Comparison of ENCODE assay signal across 8 mouse cellular contexts in the genomic region with DNA sequence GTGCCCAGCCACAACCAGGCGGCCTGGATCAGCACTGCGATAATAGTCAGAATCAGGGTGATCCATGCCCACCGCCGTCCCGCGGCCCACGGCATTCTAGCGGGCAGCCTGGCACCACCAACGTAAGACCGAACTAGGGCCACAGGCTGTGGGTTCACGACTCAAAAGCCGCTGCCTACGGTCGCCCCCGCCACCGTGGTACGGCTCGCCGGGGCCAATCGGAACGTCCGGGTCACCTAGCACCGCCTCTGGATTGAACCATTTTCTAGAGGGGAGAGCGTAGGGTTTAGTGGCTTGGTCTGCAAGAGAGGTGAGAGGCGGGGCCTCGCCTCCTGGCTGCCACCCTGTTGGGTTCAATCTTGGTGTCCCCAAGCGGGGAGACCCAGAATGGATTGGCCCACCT. TPM values are rescaled to one million over a fixed set of nuclear protein-coding genes. Genes with fewer than 3 reads are reported as not detected.
DNase-seq lines count a peak whose midpoint lies in the region; ATAC-seq and TF ChIP-seq lines count a peak whose summit lies in the region.

No protein-coding gene starts in this region.

- intact Hi-C loops in heart, postnatal 36 days (cut with DNase I) = no loop called here

- H3K4me2 ChIP-seq in forebrain, embryonic 15.5 days (replicated peaks) = peak overlapping the region; percentile 88
- H3K4me2 ChIP-seq in lung, embryonic 15.5 days = peak overlapping the region; percentile 90

- peaks cover 0 to 10% of the 10 kb centered on the region in 2 experiments; a peak in 2 of 4 replicates for H3K4me1 ChIP-seq in ES-E14 (ENCODE audit: control insufficient read depth in 2 of 2, insufficient read depth in 2 of 2, low read length in 2 of 2, poor library complexity in 1 of 2)
- H3K4me1 ChIP-seq in forebrain, embryonic 15.5 days = peaks cover 24% of the 10 kb centered on the region
- H3K4me1 ChIP-seq in lung, embryonic 15.5 days = peaks cover 17% of the 10 kb centered on the region

- peak; percentile 96 for DNase-seq in ES-E14 (ENCODE audit: low read depth, low spot score)
- peak; percentile 96 for DNase-seq in cerebellum, adult 11-12 months
- peak; percentile 89 to 93 for DNase-seq in heart, postnatal 36 days
- peak; percentile 92 to 93 for DNase-seq in layer of hippocampus, adult 8-10 months (ENCODE audit: low spot score in 2 of 2)
- DNase-seq in ovary, adult 18-20 months (ENCODE audit: low spot score) = peak; percentile 90
- DNase-seq in thymus, postnatal 0 days (ENCODE audit: low spot score) = peak; percentile 96

- in situ Hi-C loops in ES-E14 (cut with MboI; ENCODE audit: low sequenced_read_pairs in 2 of 2, unreplicated experiment in 2 of 2) = no loop called here

- no peaks in the 10 kb centered on the region for H3K9me3 ChIP-seq in ES-E14 (ENCODE audit: control insufficient read depth, insufficient read depth, low read depth, low read length)
- peaks cover 3% of the 10 kb centered on the region for H3K9me3 ChIP-seq in forebrain, embryonic 15.5 days
- no peaks in the 10 kb centered on the region for H3K9me3 ChIP-seq in lung, embryonic 15.5 days

- H3K27ac ChIP-seq in ES-E14 (ENCODE audit: insufficient read depth, low read depth, low read length, poor library complexity, severe bottlenecking) = peak overlapping the region; percentile 24
- peak overlapping the region; percentile 80 for H3K27ac ChIP-seq in forebrain, embryonic 15.5 days (replicated peaks)
- peak overlapping the region; percentile 80 for H3K27ac ChIP-seq in lung, embryonic 15.5 days

- peak overlapping the region; percentile 74 to 96 for H3K4me3 ChIP-seq in ES-E14 (ENCODE audit: insufficient read depth in 1 of 2, low read depth in 1 of 2, low read length in 2 of 2, poor library complexity in 1 of 2, severe bottlenecking in 1 of 2)
- peak overlapping the region; percentile 81 for H3K4me3 ChIP-seq in forebrain, embryonic 15.5 days
- H3K4me3 ChIP-seq in lung, embryonic 15.5 days = peak overlapping the region; percentile 61

- no peaks in the 10 kb centered on the region for H3K27me3 ChIP-seq in forebrain, embryonic 15.5 days
- H3K27me3 ChIP-seq in lung, embryonic 15.5 days = no peaks in the 10 kb centered on the region

- peak; percentile 97 for ATAC-seq in forebrain, embryonic 15.5 days (replicated peaks)
- peak; percentile 96 for ATAC-seq in lung, embryonic 15.5 days (ENCODE audit: borderline replicate concordance, extremely low read depth, low FRiP score, low TSS enrichment)

- H3K36me3 ChIP-seq in ES-E14 (ENCODE audit: control insufficient read depth, insufficient read depth, low read length, poor library complexity, severe bottlenecking) = peaks cover 10% of the 10 kb centered on the region
- peaks cover 5% of the 10 kb centered on the region; the same call in 1 of the 2 replicates for H3K36me3 ChIP-seq in forebrain, embryonic 15.5 days
- 0 out of 2 replicates have a peak, but pooled peaks cover 10% of the 10 kb centered on the region for H3K36me3 ChIP-seq in lung, embryonic 15.5 days

- under 1% methylated on average over 27 of the region's 27 CpGs for WGBS in forebrain, embryonic 15.5 days
- 0% methylated on average over 27 of the region's 27 CpGs for WGBS in lung, embryonic 15.5 days

- H3K9ac ChIP-seq in ES-E14 (ENCODE audit: insufficient read depth, low read depth, low read length, poor library complexity, severe bottlenecking) = peak overlapping the region; percentile 93
- H3K9ac ChIP-seq in forebrain, embryonic 15.5 days (replicated peaks) = peak overlapping the region; percentile 77
- H3K9ac ChIP-seq in lung, embryonic 15.5 days = peak overlapping the region; percentile 49

TF ChIP-seq in ES-E14, 5 proteins besides CTCF, POLR2A, EP300 and RAD21:
- TF ChIP-seq MAFK (IDR thresholded peaks at IDR 0.05; ENCODE audit: insufficient read depth, low read depth, low read length) (no peak), HCFC1 (IDR thresholded peaks at IDR 0.05; ENCODE audit: borderline replicate concordance, insufficient read depth, low read length) (peak; percentile 58; the same call in 1 of the 2 replicates), ZC3H11A (IDR thresholded peaks at IDR 0.05; ENCODE audit: borderline replicate concordance, low read depth, low read length) (no peak), ZNF384 (IDR thresholded peaks at IDR 0.05; ENCODE audit: low read depth, low read length) (no peak), CHD2 (IDR thresholded peaks at IDR 0.05; ENCODE audit: low read depth, low read length) (no peak)

RNA-seq across cellular contexts. Expression of gene Arid3c, which starts 10.2 kb away (rescaled TPM):
- 0.11 TPM in 1 of 2 replicates, not detected in the other for total RNA-seq in ES-E14 (2012; rRNA removed)
- 0.13 and 0.18 TPM in 2 replicates for polyA plus RNA-seq in forebrain, embryonic 15.5 days (2015; fragmentation: Nextera tagmentation; extraction: Ambion mirVana)
- not detected for total RNA-seq in heart, postnatal 36 days (2021)
- not detected for total RNA-seq in layer of hippocampus, adult 8-10 months (2022)
- polyA plus RNA-seq in lung, embryonic 15.5 days (2015; fragmentation: Nextera tagmentation; extraction: Ambion mirVana) = not detected in 2 replicates
- polyA plus RNA-seq in thymus, postnatal 0 days (2015; fragmentation: Nextera tagmentation; extraction: Ambion mirVana) = 0.06 TPM in 1 of 2 replicates, not detected in the other

RNA-seq across cellular contexts. Expression of gene Galt, which starts 13.9 kb away (rescaled TPM):
- total RNA-seq in ES-E14 (2012; rRNA removed) = 26.9 and 34.9 TPM in 2 replicates
- polyA plus RNA-seq in forebrain, embryonic 15.5 days (2015; fragmentation: Nextera tagmentation; extraction: Ambion mirVana) = 22.7 and 23.5 TPM in 2 replicates
- total RNA-seq in heart, postnatal 36 days (2021) = 10 to 100 TPM; 58.5 to 59.4 TPM
- 10 to 100 TPM; 52.0 to 67.1 (median 53.6) TPM for total RNA-seq in layer of hippocampus, adult 8-10 months (2022)
- polyA plus RNA-seq in lung, embryonic 15.5 days (2015; fragmentation: Nextera tagmentation; extraction: Ambion mirVana) = 29.2 and 30.8 TPM in 2 replicates
- 48.2 and 49.3 TPM in 2 replicates for polyA plus RNA-seq in thymus, postnatal 0 days (2015; fragmentation: Nextera tagmentation; extraction: Ambion mirVana)

RNA-seq across cellular contexts. Expression of gene Sigmar1, which starts 14.8 kb away (rescaled TPM):
- 198 and 230 TPM in 2 replicates for total RNA-seq in ES-E14 (2012; rRNA removed)
- polyA plus RNA-seq in forebrain, embryonic 15.5 days (2015; fragmentation: Nextera tagmentation; extraction: Ambion mirVana) = 46.3 and 46.5 TPM in 2 replicates
- 10 to 100 TPM; 19.7 to 23.5 TPM for total RNA-seq in heart, postnatal 36 days (2021)
- 10 to 100 TPM; 37.7 to 46.8 (median 40.6) TPM for total RNA-seq in layer of hippocampus, adult 8-10 months (2022)
- 75.5 and 80.2 TPM in 2 replicates for polyA plus RNA-seq in lung, embryonic 15.5 days (2015; fragmentation: Nextera tagmentation; extraction: Ambion mirVana)
- polyA plus RNA-seq in thymus, postnatal 0 days (2015; fragmentation: Nextera tagmentation; extraction: Ambion mirVana) = 36.1 and 40.3 TPM in 2 replicates

RNA-seq across cellular contexts. Expression of gene Dctn3, which starts 18.2 kb away (rescaled TPM):
- 87.0 and 90.9 TPM in 2 replicates for total RNA-seq in ES-E14 (2012; rRNA removed)
- 304 and 307 TPM in 2 replicates for polyA plus RNA-seq in forebrain, embryonic 15.5 days (2015; fragmentation: Nextera tagmentation; extraction: Ambion mirVana)
- total RNA-seq in heart, postnatal 36 days (2021) = 10 to 100 TPM; 70.7 to 77.7 TPM
- total RNA-seq in layer of hippocampus, adult 8-10 months (2022) = 100 to 1,000 TPM; 141 to 156 (median 152) TPM
- polyA plus RNA-seq in lung, embryonic 15.5 days (2015; fragmentation: Nextera tagmentation; extraction: Ambion mirVana) = 133 and 136 TPM in 2 replicates
- polyA plus RNA-seq in thymus, postnatal 0 days (2015; fragmentation: Nextera tagmentation; extraction: Ambion mirVana) = 180 and 181 TPM in 2 replicates

RNA-seq across cellular contexts. Expression of gene Rpp25l, which starts 27.8 kb away (rescaled TPM):
- 56.8 and 67.7 TPM in 2 replicates for total RNA-seq in ES-E14 (2012; rRNA removed)
- polyA plus RNA-seq in forebrain, embryonic 15.5 days (2015; fragmentation: Nextera tagmentation; extraction: Ambion mirVana) = 58.0 and 70.0 TPM in 2 replicates
- 10 to 100 TPM; 31.6 to 32.3 TPM for total RNA-seq in heart, postnatal 36 days (2021)
- total RNA-seq in layer of hippocampus, adult 8-10 months (2022) = 10 to 100 TPM; 25.7 to 31.7 (median 30.2) TPM
- polyA plus RNA-seq in lung, embryonic 15.5 days (2015; fragmentation: Nextera tagmentation; extraction: Ambion mirVana) = 80.4 and 89.8 TPM in 2 replicates
- polyA plus RNA-seq in thymus, postnatal 0 days (2015; fragmentation: Nextera tagmentation; extraction: Ambion mirVana) = 68.3 and 75.1 TPM in 2 replicates

Comparison
In these comparisons a context has a peak if more than half of its experiments do, and no peak if none do; other contexts are left out.
1. Peak in every context shown above with its lines: DNase-seq, ATAC-seq, H3K4me3 ChIP-seq and H3K27ac ChIP-seq.
2. H3K27ac ChIP-seq: peak in every context shown above with its lines; median percentile 80 in forebrain, embryonic 15.5 days; 80 in lung, embryonic 15.5 days; 24 in ES-E14.